Mouse (Mus musculus): ENCODE results near the gene Olfr498. TPM values are rescaled to one million over a fixed set of nuclear protein-coding genes. Genes with fewer than 3 reads are reported as not detected.

Gene Olfr498
- total RNA-seq (2021): not detected
- long read RNA-seq, experiment 1: 0 reads
- long read RNA-seq, experiment 2: 0 reads

DNA sequence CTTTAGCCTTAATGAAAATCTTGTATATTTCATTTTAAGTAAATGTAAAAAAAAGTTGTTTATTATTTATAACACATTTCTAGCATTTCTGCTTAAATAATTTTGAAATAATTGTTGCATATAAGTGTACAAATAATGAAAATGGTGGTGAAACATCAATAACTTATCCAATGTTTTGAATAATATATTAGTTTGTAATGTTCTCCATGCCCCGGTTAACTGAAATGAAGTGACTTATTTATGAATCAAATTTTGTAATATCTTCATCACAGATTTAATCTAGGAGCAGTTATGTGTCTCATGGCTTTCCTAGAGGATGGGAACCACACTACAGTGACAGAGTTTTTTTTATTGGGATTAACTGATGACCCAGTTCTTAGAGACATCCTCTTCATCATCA lies at the start of gene Olfr498:
Gene Olfr498, plus strand, starts transcription at position 301 of the 400 bp plus-strand sequence.
- DNase-seq (ENCODE audit: low spot score): no peak

GRCm38 (mm10) chr7:108420121-108420520 lies 45.0 kb upstream of the Olfr498 start, which contains the start of gene Olfr497:
Gene Olfr497 (plus strand): TSS chr7:108420421.
- DNase-seq (ENCODE audit: low spot score): no peak

Other genes with a start within 250 kb of the Olfr498 start
- not detected for gene Olfr488, start 207.0 kb upstream of the Olfr498 start, total RNA-seq (2021)
- gene Olfr490, start 176.4 kb upstream of the Olfr498 start, total RNA-seq (2021): not detected
- gene Olfr491, start 151.9 kb upstream of the Olfr498 start, total RNA-seq (2021): not detected
- not detected for gene Olfr492, start 141.7 kb upstream of the Olfr498 start, total RNA-seq (2021)
- gene Olfr493, start 118.3 kb upstream of the Olfr498 start, total RNA-seq (2021): not detected
- gene Olfr494, start 100.0 kb upstream of the Olfr498 start, total RNA-seq (2021): not detected
- gene Olfr495, start 72.2 kb upstream of the Olfr498 start, total RNA-seq (2021): not detected
- gene Olfr497, start 44.9 kb upstream of the Olfr498 start, total RNA-seq (2021): not detected
- not detected for gene Olfr502, start 59.7 kb downstream of the Olfr498 start, total RNA-seq (2021)
- not detected for gene Olfr503, start 79.2 kb downstream of the Olfr498 start, total RNA-seq (2021)
- gene Olfr504, start 100.5 kb downstream of the Olfr498 start, total RNA-seq (2021): not detected
- not detected for gene Olfr506, start 145.5 kb downstream of the Olfr498 start, total RNA-seq (2021)
- not detected for gene Olfr507, start 156.5 kb downstream of the Olfr498 start, total RNA-seq (2021)
- gene Olfr508, start 164.7 kb downstream of the Olfr498 start, total RNA-seq (2021): not detected
- gene Olfr509, start 186.6 kb downstream of the Olfr498 start, total RNA-seq (2021): not detected
- gene Olfr510, start 201.1 kb downstream of the Olfr498 start, total RNA-seq (2021): not detected
- not detected for gene Olfr512, start 248.0 kb downstream of the Olfr498 start, total RNA-seq (2021)